Mouse (Mus musculus) olfactory bulb, adult 2 months (tissue): ENCODE results near the gene Dhrs9.

ENCODE experiments used
- CTCF ChIP-seq: fragments of 200-500 bp; IDR thresholded peaks from 2 replicates; pipeline ENCODE4 v1.5.1; 2012; ENCODE audit warnings: low read depth, mild to moderate bottlenecking, low read length, moderate library complexity; ENCODE audit not compliant: insufficient read depth
- POLR2A ChIP-seq: fragments of 200-500 bp; IDR thresholded peaks from 2 replicates; pipeline ENCODE4 v1.6.1; 2012; ENCODE audit warnings: mild to moderate bottlenecking, low read depth, low read length, moderate library complexity; ENCODE audit not compliant: insufficient read depth

DNA sequence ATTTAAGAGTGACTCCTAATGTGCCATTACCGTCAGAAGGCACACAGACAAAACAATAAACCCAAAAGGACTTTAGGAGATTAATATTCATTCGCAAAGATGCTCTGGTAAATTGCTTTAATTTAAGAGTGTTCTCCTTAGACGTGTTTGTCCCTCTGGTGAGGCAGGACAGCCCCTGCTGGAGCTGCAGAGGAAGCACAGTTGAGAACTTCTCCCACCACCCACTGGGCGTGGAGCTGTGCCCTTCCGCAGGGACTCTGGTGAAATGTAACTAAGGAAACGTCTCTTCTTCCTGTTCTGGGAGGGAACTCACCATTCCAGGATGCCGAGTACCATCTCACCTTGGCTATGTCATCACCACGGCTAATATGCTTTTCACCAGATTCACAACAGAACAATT lies 1.5 kb downstream of the Dhrs9 start:
- TF ChIP-seq CTCF, result no peak
- TF ChIP-seq POLR2A, result no peak
